Mouse (Mus musculus) cortical plate, adult 2 months (tissue): ENCODE data around the gene Tmem201. TPM values are rescaled to one million over a fixed set of nuclear protein-coding genes. Genes with fewer than 3 reads are reported as not detected.

ENCODE experiments used
- H3K27ac ChIP-seq: fragments of 200-500 bp; 2 replicates; pipeline ENCODE4 v1.5.1; 2012; ENCODE audit warnings: low read length, control low read depth, inconsistent platforms; ENCODE audit not compliant: insufficient read depth
- H3K4me1 ChIP-seq: fragments of 200-500 bp; 2 replicates; pipeline ENCODE4 v1.6.1; 2011; ENCODE audit warnings: low read length; ENCODE audit not compliant: control insufficient read depth, insufficient read depth
- H3K4me3 ChIP-seq: fragments of 200-500 bp; 2 replicates; pipeline ENCODE4 v1.5.1; 2011; ENCODE audit warnings: mild to moderate bottlenecking, low read length, control low read depth; ENCODE audit not compliant: insufficient read depth
- CTCF ChIP-seq: fragments of 200-500 bp; IDR thresholded peaks from 2 replicates; pipeline ENCODE4 v1.5.1; 2011; ENCODE audit warnings: mild to moderate bottlenecking, control low read depth, low read length; ENCODE audit not compliant: insufficient read depth; ENCODE audit errors: extremely low read depth
- POLR2A ChIP-seq: fragments of 200-500 bp; IDR thresholded peaks from 2 replicates; pipeline ENCODE4 v1.6.1; 2011; ENCODE audit warnings: mild to moderate bottlenecking, low read length, control low read depth; ENCODE audit not compliant: insufficient read depth; ENCODE audit errors: extremely low read depth
- polyA plus RNA-seq: library from polyadenylated mRNA; depleted of rRNA; stranded (reverse); fragments of >200 nt; gene quantifications from 2 replicates; pipeline ENCODE4 v1.2.3, GENCODE M21; 2012

Tmem201 gene
- polyA plus RNA-seq, 1 experiment = 75.0 TPM

DNA sequence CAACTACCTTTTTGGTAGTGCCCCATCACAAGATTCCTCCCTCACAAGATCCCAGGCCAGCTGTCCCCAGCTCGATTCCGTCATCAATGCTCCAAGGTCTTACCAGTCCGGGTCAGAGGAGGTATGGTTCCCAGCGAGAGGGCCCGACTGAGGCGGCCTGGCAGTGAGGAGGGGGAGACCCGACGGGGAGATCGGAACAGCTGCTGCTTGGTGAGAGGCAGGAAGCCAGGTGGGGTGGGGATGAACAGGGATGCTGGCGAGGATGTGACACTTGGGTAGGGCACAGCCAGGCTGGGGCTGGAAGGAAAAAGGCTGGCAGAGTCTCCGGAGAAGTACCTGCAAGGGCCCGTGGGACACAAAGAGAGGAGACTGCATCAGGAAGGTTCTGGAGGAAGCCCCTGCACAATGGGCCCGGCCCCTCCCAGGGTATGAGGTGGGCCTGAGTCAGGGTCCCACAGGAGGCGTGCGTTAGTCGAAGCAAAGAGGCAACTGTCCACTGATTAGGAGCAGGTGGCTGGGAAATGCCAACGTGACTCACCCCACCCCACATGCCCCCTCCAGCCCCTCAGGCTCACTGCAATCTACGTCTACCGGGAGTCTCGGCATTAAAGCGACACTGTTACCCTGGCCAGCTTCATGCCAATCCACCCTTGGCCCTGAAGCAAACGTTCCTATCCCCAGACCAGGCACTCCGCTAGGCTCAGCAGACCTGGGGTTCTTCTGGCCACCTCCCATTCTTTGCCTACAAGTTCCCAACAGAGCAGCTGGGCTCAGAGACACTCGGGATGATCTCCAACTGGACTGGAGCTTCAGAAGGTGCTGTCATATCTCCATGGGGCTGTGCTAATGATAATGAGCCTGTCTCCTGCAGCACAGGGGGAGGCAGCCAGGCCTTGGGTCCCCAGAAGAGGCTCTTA is 15.5 kb downstream of the Tmem201 start:
- TF ChIP-seq CTCF (no peak), POLR2A (no peak)
- Histone ChIP-seq H3K4me1 (no peaks in the 10 kb centered on the region), H3K4me3 (no peak overlapping the region), H3K27ac (no peak overlapping the region)

DNA sequence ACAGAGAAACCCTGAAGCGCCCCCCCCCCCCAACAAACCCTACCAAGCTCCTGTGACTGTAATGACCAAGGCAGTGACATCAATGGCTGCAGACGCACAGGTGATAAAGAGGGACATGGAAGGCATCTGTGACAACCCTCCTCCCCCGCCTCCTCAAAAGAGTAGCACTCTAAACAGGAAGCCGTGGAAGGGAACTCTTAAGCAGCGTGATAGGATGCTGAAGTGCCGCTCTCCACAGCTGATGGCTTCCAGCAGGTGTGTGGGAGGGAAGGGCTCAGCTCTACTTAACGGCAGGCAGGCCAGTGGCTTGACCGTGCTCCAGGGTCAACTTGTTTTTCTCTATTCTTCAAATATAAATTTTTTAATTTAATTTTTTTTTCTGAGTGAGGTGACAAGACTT is 16.7 kb downstream of the Tmem201 start:
- Histone ChIP-seq H3K27ac (no peak overlapping the region), H3K4me1 (no peaks in the 10 kb centered on the region), H3K4me3 (no peak overlapping the region)
- TF ChIP-seq CTCF (no peak), POLR2A (no peak)

DNA sequence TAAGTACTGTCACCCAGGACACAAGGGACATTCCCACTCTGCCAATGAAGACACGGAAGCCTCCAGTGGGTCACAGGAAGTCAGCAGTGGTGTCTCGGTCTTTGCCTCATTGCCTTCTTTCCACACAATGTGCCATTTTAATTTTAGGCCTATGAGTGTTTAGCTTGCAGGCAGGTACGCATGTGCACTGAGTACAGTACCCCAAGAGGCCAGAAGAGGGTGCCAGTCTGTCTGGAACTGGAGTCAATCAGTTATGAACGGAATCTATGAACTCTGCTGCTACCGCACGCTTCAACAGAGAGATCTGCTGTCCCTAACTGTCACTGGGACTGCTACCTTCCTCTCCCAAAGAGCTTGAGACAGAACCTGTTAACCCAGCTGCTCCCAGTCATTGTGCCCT is 18.2 kb downstream of the Tmem201 start:
- TF ChIP-seq CTCF (peak; percentile 55), POLR2A (no peak)
- H3K4me1 ChIP-seq = no peaks in the 10 kb centered on the region
- no peak overlapping the region for H3K4me3 ChIP-seq
- H3K27ac ChIP-seq = no peak overlapping the region

DNA sequence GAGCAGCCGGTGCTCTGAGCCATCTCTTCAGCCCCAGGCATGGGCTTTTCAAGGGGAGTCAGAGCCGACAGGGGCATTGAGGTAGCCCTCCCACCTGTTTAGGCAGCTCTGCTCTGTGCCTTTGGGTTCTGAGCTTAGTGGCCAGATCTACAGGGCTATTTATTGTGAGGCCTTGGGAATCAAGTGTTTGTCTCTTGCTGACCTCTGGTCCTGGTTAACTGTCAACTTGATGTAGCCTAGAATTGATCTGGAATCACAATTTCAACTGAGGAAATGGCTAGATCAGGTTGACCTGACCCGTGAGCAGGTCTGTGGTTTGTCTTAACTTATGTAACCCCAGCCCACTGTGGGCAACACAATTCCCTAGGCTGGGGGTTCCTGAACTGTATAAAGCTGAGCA is 23.3 kb downstream of the Tmem201 start:
- Histone ChIP-seq H3K4me1 (no peaks in the 10 kb centered on the region), H3K27ac (no peak overlapping the region), H3K4me3 (no peak overlapping the region)
- TF ChIP-seq CTCF (no peak), POLR2A (no peak)

DNA sequence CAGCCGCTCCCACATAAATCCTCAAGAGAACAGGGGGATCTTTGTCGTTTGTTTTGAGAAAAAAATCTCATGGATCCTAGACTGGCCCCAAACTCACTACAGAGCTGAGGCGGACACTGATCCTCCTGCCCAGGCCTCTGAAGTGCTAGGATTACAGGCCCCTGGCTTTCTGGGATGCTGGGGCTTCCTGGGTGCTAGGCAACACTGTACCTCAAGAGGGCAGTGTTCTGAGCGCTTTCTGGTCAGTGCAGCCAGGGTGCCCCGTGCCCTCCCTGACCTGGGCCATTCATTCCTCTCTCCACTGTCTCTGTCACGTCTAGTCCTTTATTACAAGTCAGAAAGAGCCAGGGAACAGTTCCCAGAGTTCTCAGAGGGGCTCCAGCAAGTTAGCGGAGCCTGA is 25.9 kb downstream of the Tmem201 start:
- TF ChIP-seq POLR2A = no peak
- peak; percentile 66 for TF ChIP-seq CTCF
- Histone ChIP-seq H3K4me1 (no peaks in the 10 kb centered on the region), H3K4me3 (no peak overlapping the region), H3K27ac (no peak overlapping the region)

DNA sequence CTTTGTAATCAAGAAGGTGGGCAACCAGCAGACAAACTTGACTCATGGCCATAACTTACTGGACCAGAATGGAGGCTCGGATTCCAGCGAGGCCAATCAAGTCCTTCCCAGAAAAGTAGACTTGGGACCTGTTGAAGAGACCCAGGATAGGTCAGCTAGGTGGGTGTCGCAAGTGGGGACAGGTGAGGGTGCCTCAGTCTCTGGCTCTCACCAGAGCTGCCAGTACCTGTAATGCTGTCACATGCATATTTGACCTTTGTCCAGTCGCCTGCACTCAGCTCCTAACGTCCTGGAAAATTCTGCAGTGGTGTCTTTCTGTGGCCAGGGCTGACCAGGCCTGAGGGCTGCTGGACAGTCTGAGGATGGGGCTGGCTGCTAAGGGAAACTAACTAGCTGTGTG is 26.4 kb downstream of the Tmem201 start:
- Histone ChIP-seq H3K4me1 (no peaks in the 10 kb centered on the region), H3K27ac (no peak overlapping the region), H3K4me3 (no peak overlapping the region)
- TF ChIP-seq CTCF = no peak
- no peak for TF ChIP-seq POLR2A

DNA sequence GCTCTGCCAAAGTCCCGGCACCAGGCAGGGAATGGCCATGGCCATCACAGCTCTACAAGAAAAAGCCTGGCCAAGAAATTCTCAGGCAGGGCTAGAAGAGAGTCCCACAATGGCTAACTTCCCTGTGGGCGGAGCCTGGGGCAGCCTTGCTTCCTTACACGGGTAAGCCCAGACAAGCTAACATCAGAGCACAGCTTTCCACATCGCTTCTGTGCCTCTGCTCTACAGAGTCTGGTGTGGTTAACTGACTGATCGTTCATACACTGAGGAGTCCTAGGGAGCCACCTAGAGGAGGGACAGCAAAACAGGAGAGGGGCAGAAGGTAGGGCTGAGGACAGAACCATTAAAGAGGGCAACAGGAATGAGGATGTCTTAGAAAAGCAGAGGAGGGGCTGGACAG is 27.3 kb downstream of the Tmem201 start:
- TF ChIP-seq CTCF = peak; percentile 94
- no peak for TF ChIP-seq POLR2A
- Histone ChIP-seq H3K4me1 (no peaks in the 10 kb centered on the region), H3K27ac (no peak overlapping the region), H3K4me3 (no peak overlapping the region)

DNA sequence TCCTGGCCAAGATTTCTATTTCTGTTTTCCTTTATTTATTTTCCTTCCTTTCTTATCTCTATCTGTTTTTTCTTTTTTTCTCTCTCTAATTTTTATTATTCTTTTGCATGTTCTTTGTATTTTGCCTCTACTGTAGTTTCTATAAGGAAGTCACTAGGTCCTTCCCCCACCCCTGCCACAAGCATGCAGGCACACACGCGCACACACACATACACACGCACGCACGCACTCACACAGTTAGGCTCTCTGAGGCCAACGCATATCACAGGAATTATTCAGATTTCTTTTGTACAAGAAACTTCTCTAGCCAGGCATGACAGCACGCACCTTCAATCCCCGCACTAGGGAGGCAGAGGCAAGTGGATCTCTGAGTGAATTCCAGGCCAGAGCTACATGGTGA is 31.9 kb downstream of the Tmem201 start:
- TF ChIP-seq POLR2A (no peak), CTCF (no peak)
- Histone ChIP-seq H3K4me3 (no peak overlapping the region), H3K27ac (no peak overlapping the region), H3K4me1 (no peaks in the 10 kb centered on the region)

DNA sequence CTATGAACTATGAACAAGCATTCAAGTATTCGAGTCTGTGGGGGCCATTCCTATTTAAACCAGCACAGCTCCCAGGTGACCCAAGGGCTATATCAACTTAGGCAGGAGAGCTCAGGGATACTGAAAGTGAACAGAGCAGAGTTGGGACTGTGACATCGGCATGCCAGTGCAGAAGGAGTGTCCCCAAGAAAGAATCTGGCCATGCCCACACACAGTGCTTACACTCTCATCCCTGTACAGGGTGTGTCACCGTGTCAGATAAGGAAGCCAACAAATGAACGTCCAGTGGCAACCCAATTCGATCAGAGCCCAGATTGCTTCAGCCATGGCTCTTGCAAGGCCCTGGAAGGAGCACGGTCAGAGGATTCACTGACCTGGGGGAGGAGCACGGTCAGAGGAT is 32.5 kb downstream of the Tmem201 start:
- Histone ChIP-seq H3K4me3 (no peak overlapping the region), H3K27ac (no peak overlapping the region)
- no peak for TF ChIP-seq CTCF
- TF ChIP-seq POLR2A = no peak

More for the DNA sequence above, 32.5 kb downstream of the Tmem201 start:
- H3K4me1 ChIP-seq = no peaks in the 10 kb centered on the region
